Mouse (Mus musculus): ENCODE measurements at regions not wholly inside any gene's neighbourhood (a gene's known extent, or its start where the extent isn't known, plus 50 kb on each side); places are given as distances from the start of the nearest gene placed in this dataset.

GRCm38 (mm10) chr1:186447521-186447920 lies 258.3 kb downstream of the Tgfb2 start:
- DNase-seq (ENCODE audit: low spot score) = no peak

GRCm38 (mm10) chr1:186444701-186445131 lies 261.1 kb downstream of the Tgfb2 start:
- DNase-seq (ENCODE audit: low spot score) = peak; percentile 21

GRCm38 (mm10) chr1:186442160-186442559 lies 263.6 kb downstream of the Tgfb2 start:
- no peak for DNase-seq (ENCODE audit: low spot score)

- no peak for DNase-seq (ENCODE audit: low spot score)
These were observed 270.3 kb downstream of the Tgfb2 start for GRCm38 (mm10) chr1:186435336-186435972.

GRCm38 (mm10) chr1:186434782-186435181 lies 271.0 kb downstream of the Tgfb2 start:
- no peak for DNase-seq (ENCODE audit: low spot score)

GRCm38 (mm10) chr1:186434007-186434406 lies 271.8 kb downstream of the Tgfb2 start:
- no peak for DNase-seq (ENCODE audit: low spot score)

GRCm38 (mm10) chr1:186433169-186433665 lies 272.6 kb downstream of the Tgfb2 start:
- no peak for DNase-seq (ENCODE audit: low spot score)

- DNase-seq (ENCODE audit: low spot score) = peak; percentile 15
These were observed 280.4 kb downstream of the Tgfb2 start for GRCm38 (mm10) chr1:186425421-186425820.

- DNase-seq (ENCODE audit: low spot score) = no peak
These were observed 281.7 kb downstream of the Tgfb2 start for GRCm38 (mm10) chr1:186424084-186424483.

- DNase-seq (ENCODE audit: low spot score) = no peak
These were observed 288.7 kb downstream of the Tgfb2 start for GRCm38 (mm10) chr1:186417101-186417500.

GRCm38 (mm10) chr1:186415321-186415720 lies 290.5 kb downstream of the Tgfb2 start:
- no peak for DNase-seq (ENCODE audit: low spot score)

GRCm38 (mm10) chr1:186413886-186414245 lies 291.9 kb downstream of the Tgfb2 start:
- peak; percentile 63 for DNase-seq (ENCODE audit: low spot score)

- DNase-seq (ENCODE audit: low spot score) = no peak
These were observed 292.5 kb downstream of the Tgfb2 start for GRCm38 (mm10) chr1:186413064-186413885.

GRCm38 (mm10) chr1:186412296-186412695 lies 293.5 kb downstream of the Tgfb2 start:
- DNase-seq (ENCODE audit: low spot score) = no peak

- DNase-seq (ENCODE audit: low spot score) = no peak
These were observed 291.9 kb upstream of the Lyplal1 start for GRCm38 (mm10) chr1:186408986-186409441.

GRCm38 (mm10) chr1:186407656-186408055 lies 290.5 kb upstream of the Lyplal1 start:
- no peak for DNase-seq (ENCODE audit: low spot score)

GRCm38 (mm10) chr1:186405693-186406092 lies 288.6 kb upstream of the Lyplal1 start:
- no peak for DNase-seq (ENCODE audit: low spot score)

- DNase-seq (ENCODE audit: low spot score) = peak; percentile 36
These were observed 282.7 kb upstream of the Lyplal1 start for GRCm38 (mm10) chr1:186399762-186400161.

- peak; percentile 60 for DNase-seq (ENCODE audit: low spot score)
These were observed 275.9 kb upstream of the Lyplal1 start for GRCm38 (mm10) chr1:186393005-186393404.

- DNase-seq (ENCODE audit: low spot score) = no peak
These were observed 267.3 kb upstream of the Lyplal1 start for GRCm38 (mm10) chr1:186384440-186384839.

- DNase-seq (ENCODE audit: low spot score) = no peak
These were observed 266.3 kb upstream of the Lyplal1 start for GRCm38 (mm10) chr1:186383453-186383852.

- no peak for DNase-seq (ENCODE audit: low spot score)
These were observed 265.9 kb upstream of the Lyplal1 start for GRCm38 (mm10) chr1:186383006-186383405.
